Mouse (Mus musculus) embryo, embryonic 10.5 days (tissue): ENCODE results near the gene Pcsk6.

Experiments
- DNase-seq: peaks from one replicate; pipeline ENCODE4 v3.0.0-alpha.2; 2015; ENCODE audit warnings: low spot score

Pcsk6 gene

GRCm38 (mm10) chr7:66053946-66054483, 192.5 kb downstream of the Pcsk6 start:
- no peak for DNase-seq

DNA sequence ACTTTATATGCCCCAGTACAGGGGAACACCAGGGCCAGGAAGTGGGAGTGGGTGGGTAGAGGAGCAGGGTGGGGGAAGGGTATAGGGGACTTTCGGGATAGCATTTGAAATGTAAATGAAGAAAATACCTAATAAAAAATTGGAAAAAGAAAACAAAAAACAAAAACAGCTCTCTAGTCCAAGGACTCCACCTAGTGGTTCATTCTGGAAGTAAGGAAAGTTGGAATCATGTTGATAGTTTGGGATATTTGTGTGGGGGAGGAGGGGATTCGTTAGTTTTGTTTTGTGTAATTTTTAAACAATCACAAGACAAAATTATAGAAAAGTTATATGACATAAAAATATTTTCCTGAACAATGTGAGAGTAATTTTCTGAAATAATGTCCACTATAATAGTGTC, 193.8 kb downstream of the Pcsk6 start:
- peak; percentile 76 for DNase-seq

GRCm38 (mm10) chr7:66058703-66059102, 197.2 kb downstream of the Pcsk6 start, which contains the start of gene Snrpa1:
Gene Snrpa1, plus strand, starts transcription at chr7:66059003.
- DNase-seq: no peak

- DNase-seq: peak; percentile 94
Measured at GRCm38 (mm10) chr7:66060066-66060956, 198.8 kb downstream of the Pcsk6 start.

- peak; percentile 22 for DNase-seq
Measured at GRCm38 (mm10) chr7:66061057-66061456, 199.5 kb downstream of the Pcsk6 start.

GRCm38 (mm10) chr7:66076411-66076810, 214.9 kb downstream of the Pcsk6 start:
- DNase-seq: no peak

DNA sequence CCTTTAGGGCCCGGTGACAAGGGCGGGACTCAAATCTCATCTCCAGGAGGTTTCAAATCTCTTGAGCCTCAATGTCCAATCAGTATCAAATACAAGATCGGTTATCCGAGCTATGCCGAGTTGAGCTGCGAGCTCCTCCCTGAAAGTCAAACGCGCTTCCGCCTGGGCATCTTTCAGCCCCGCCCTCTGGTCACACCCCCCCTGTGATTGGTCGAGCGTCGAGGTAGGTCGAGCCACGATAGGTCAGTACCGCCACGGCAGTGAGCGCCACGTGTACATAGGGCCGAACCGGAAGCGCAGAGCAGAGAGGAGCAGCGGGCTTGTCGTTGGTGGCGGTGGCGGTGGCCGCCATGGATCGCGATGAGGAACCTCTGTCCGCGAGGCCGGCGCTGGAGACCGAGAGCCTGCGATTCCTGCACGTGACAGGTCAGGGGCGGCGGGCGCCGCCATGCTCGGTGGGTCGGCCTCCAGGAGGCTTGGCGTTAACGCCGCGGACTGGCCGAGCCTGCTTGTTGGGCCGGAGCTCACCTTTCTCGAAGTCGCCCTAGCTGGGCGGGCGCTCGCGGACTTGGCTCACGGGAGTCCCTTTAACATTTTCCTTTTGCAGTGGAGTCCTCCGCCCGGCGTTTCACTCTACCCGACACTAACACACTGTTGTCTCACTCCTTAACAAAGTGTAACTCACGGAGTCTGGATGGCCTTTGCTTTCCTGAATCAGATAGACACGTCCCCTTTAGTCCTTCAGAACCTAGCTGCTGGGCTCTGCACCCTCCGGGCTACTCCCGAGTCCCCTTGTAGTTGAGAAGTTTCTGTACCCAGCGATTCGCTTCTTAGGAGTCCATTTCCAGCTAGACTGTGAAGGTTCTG, 218.1 kb downstream of the Pcsk6 start, which contains the start of gene Selenos:
Gene Selenos (plus strand): TSS at position 286 of the 867 bp plus-strand sequence.
- DNase-seq: peak; percentile 99

DNA sequence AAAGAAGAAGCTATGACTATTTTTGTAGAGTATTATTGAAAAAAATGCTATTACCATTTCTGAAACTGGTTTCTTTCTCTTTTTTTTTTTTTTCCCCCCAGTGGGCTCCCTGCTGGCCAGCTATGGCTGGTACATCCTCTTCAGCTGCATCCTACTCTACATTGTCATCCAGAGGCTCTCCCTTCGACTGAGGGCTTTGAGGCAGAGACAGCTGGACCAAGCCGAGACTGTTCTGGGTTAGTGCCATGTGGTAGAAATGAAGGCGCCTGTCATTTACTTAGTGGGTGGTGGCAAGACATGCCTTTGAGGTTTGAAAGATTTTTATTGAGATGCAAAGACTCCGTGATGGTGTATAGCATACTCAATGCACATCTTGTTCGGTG, 218.7 kb downstream of the Pcsk6 start:
- no peak for DNase-seq

DNA sequence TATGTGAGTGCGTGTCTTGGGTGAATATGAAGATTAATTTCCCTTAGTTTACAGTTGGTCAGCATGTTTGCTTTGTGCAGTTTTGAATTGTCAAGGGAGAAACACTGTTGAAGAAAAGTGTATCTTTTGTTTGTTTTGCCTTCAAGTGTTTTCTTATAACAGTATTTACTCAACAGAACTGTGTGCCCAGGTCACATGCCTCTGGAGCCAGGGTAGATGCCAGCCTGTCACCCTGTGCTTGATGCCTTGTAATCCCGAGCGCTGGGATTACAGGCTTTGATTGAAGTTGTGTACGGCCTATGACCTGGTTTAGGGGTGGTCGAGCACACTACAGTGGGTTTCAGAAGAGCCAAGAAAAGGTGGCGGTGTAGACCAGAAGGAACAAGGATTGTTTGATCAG, 222.2 kb downstream of the Pcsk6 start:
- DNase-seq: no peak

DNA sequence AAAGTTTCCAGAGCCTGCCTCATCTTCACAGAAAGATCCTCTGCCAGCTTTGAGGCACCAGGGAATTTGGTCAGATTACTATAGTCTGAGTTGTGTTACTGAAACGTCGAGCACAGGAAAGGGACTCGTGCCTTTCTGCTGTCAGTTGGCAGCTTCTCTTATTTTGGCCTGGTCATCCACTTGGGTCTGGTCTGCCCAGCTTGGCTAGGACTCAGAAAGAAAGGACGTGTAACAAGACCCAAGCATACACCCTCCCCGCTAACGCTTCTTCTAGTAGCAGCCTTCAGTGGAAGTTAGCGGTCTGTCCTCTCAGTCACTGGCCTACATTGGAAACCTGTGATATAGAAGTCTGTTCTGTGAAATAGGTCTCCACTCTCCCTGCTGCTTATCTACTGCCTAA, 223.0 kb downstream of the Pcsk6 start:
- DNase-seq: no peak

GRCm38 (mm10) chr7:66087652-66088051, 226.1 kb downstream of the Pcsk6 start:
- no peak for DNase-seq

GRCm38 (mm10) chr7:66088077-66088476, 226.5 kb downstream of the Pcsk6 start:
- DNase-seq: no peak

- DNase-seq: no peak
Measured at GRCm38 (mm10) chr7:66090676-66091190, 229.2 kb downstream of the Pcsk6 start.

DNA sequence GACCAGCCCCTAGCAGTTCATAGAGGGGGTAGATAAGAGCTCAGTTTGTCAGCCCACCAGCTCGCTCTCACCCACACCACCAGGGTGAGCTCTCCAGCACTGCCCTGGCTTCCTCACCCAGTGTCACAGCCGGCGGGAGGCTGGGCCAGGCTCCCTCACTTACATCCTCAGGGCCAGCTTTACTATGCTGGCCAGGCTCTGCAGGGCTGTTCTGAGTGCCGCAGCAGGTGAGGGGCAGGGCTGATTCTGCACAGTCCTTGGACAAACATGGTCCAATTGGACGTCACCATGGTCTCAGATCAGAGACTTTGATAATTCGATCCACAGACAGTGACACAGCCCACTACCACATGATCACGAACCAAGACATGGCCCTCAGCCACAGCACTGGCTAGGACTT, 230.0 kb downstream of the Pcsk6 start:
- no peak for DNase-seq

- no peak for DNase-seq
Measured at GRCm38 (mm10) chr7:66092656-66093055, 231.1 kb downstream of the Pcsk6 start.

GRCm38 (mm10) chr7:66094141-66094540, 232.6 kb downstream of the Pcsk6 start:
- DNase-seq: no peak

DNA sequence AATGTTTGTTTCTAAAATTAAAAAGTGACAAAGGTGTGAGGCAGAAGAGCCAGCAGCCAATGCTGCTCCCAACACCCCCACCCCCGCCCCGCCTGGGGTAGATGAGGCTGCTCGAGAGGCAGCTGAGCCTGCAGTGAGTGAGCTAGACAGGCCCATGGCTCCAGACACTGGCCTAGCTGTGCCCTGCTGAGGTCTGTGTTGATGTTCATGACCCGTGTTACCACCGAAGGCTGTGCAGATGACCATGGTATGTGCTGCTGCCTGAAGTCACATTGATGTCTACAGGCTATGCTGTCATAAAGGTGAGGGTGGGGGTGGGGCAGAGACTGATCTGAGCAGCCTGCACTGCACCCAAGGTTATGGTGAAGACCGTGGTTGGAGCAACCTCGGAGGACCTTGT, 237.3 kb downstream of the Pcsk6 start:
- DNase-seq: no peak
